Mouse (Mus musculus) heart, embryonic 12.5 days (tissue): ENCODE measurements at regions not wholly inside any gene's neighbourhood (a gene's known extent, or its start where the extent isn't known, plus 50 kb on each side); places are given as distances from the start of the nearest gene placed in this dataset.

Experiments used
- ATAC-seq: fragments of 200-750 bp; cut with Nextera tagmentation; 2 replicates; pipeline ENCODE4 v1.8.0; 2017; ENCODE audit warnings: moderate TSS enrichment, moderate library complexity; ENCODE audit not compliant: insufficient number of reproducible peaks, low FRiP score
- H3K27ac ChIP-seq: fragments of 300-500 bp; sonication (generic); 2 replicates; pipeline ENCODE4 v1.5.1; 2016; ENCODE audit warnings: mild to moderate bottlenecking, moderate library complexity; ENCODE audit not compliant: poor library complexity, severe bottlenecking
- H3K27me3 ChIP-seq: fragments of 300-500 bp; sonication (generic); replicated peaks from 2 replicates; pipeline ENCODE4 v1.6.1; 2016; ENCODE audit warnings: mild to moderate bottlenecking, moderate library complexity
- H3K36me3 ChIP-seq: fragments of 300-500 bp; sonication (generic); 2 replicates; pipeline ENCODE4 v1.6.1; 2016; ENCODE audit warnings: mild to moderate bottlenecking, moderate library complexity
- H3K4me1 ChIP-seq: fragments of 300-500 bp; sonication (generic); replicated peaks from 2 replicates; pipeline ENCODE4 v1.6.1; 2016; ENCODE audit warnings: mild to moderate bottlenecking
- H3K4me2 ChIP-seq: fragments of 300-500 bp; sonication (generic); 2 replicates; pipeline ENCODE4 v1.6.1; 2016; ENCODE audit warnings: mild to moderate bottlenecking, moderate library complexity
- H3K4me3 ChIP-seq: fragments of 300-500 bp; sonication (generic); 2 replicates; pipeline ENCODE4 v1.5.1; 2016; ENCODE audit warnings: mild to moderate bottlenecking
- H3K9ac ChIP-seq: fragments of 300-500 bp; sonication (generic); 2 replicates; pipeline ENCODE4 v1.6.1; 2016; ENCODE audit warnings: mild to moderate bottlenecking, moderate library complexity
- H3K9me3 ChIP-seq: fragments of 300-500 bp; sonication (generic); replicated peaks from 2 replicates; pipeline ENCODE4 v1.6.1; 2016; ENCODE audit warnings: mild to moderate bottlenecking, moderate library complexity
- WGBS: fragments of 180-500 bp; shearing (Covaris S2); methylation state at CpG from one replicate; pipeline ENCODE4 v1.1.7; 2016; 5-methylcytosine and 5-hydroxymethylcytosine counted together

GRCm38 (mm10) chr5:33512253-33512884 is 78.6 kb upstream of the Nkx1-1 start:
- Histone ChIP-seq H3K9me3 (no peaks in the 10 kb centered on the region), H3K4me1 (no peaks in the 10 kb centered on the region; the same call in 1 of the 2 replicates), H3K27ac (no peak overlapping the region), H3K9ac (no peak overlapping the region), H3K4me2 (peak overlapping the region; percentile 10), H3K4me3 (no peak overlapping the region), H3K36me3 (no peaks in the 10 kb centered on the region), H3K27me3 (peaks cover 28% of the 10 kb centered on the region)
- no peak for ATAC-seq
- WGBS = 49% methylated on average over 22 of the region's 22 CpGs

DNA sequence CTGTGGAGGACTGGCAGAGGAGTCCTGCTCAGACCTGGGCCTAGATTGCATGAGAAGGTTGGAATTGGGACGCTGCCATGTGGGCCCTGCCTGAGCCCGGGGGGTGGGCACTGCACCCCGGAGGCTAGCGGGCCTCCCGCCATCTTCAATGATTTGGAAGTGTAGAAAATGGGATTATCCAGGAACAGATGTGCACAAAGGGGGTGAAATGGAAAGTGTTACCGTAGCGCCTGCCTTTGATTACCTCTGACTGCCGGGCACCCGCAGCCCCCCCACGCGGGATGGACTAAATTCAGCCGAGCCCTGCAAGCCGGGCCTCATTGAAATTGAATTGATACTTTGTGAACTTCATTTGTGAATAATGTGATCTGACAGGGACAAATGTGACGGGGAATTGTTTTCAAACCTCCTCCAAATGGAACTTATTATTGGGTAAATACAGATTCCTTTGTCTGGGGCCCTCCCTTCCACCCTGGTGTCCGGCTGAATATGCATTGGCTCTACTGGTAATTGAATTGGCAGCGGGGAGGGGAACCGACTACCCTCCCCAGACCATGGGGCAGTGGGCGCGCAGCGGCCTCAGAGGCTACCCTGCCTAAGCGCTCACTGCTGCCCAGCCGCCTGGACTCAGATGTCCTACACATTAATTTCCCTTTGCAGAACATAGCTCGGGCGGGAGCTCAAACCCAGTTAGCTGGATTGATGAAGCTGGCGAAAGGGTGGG is 77.9 kb upstream of the Nkx1-1 start:
- Histone ChIP-seq H3K4me3 (no peak overlapping the region), H3K36me3 (no peaks in the 10 kb centered on the region), H3K27ac (no peak overlapping the region), H3K4me1 (no peaks in the 10 kb centered on the region; the same call in 1 of the 2 replicates), H3K27me3 (peaks cover 28% of the 10 kb centered on the region), H3K9me3 (no peaks in the 10 kb centered on the region), H3K4me2 (peak overlapping the region; percentile 10; the same call in 1 of the 2 replicates), H3K9ac (no peak overlapping the region)
- WGBS = 68% methylated on average over 25 of the region's 25 CpGs
- ATAC-seq = no peak

GRCm38 (mm10) chr5:33505786-33506185 is 72.0 kb upstream of the Nkx1-1 start:
- no peak overlapping the region for H3K4me2 ChIP-seq
- no peak for ATAC-seq
- peaks cover 3% of the 10 kb centered on the region for H3K27me3 ChIP-seq

DNA sequence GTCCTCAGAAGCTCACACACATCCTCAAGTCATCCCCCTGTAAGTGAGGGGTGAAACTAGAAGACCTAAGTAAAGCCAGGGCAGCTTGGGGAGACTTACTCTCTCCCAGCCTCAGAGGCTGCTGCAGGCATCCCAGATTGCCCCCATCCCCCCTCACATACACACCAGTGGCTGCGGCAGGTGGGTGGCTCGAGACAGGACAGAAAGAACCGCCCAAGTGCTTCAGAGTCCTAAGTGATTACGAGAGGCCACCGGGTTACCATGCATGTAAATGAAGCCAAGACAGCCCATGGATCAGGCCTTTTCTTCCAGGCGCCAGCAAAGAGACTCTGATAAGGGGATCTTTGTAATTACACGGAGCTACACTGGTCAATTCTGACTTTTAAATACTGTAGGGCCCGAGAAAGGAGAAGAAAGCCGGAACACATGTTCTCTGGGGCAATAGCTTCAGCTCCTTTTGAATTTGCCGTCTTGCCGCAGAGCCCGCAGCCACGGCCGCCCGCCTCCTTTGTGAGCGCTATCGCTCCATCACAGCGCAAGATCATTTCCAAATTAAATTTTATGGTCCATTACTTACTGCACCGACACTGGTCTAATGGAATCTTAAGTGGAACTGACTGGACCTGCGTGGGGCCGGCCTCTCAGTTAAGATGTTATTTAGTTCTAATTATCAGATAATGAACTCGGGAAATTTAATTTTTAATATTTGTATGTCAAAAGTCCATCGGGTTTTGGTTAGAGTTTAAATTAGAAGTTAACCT is 68.1 kb upstream of the Nkx1-1 start:
- H3K4me3 ChIP-seq = no peak overlapping the region
- H3K4me1 ChIP-seq = peaks cover 7% of the 10 kb centered on the region
- H3K4me2 ChIP-seq = no peak overlapping the region
- 62% methylated on average over 23 of the region's 23 CpGs for WGBS
- H3K27ac ChIP-seq = no peak overlapping the region
- H3K36me3 ChIP-seq = no peaks in the 10 kb centered on the region
- H3K9ac ChIP-seq = no peak overlapping the region
- peaks cover 17% of the 10 kb centered on the region for H3K27me3 ChIP-seq
- no peaks in the 10 kb centered on the region for H3K9me3 ChIP-seq
- no peak for ATAC-seq

More at GRCm38 (mm10) chr5:33505786-33506185, 72.0 kb upstream of the Nkx1-1 start:
- Histone ChIP-seq H3K9me3 (no peaks in the 10 kb centered on the region), H3K4me1 (peaks cover 7% of the 10 kb centered on the region), H3K36me3 (no peaks in the 10 kb centered on the region), H3K27ac (no peak overlapping the region), H3K9ac (no peak overlapping the region), H3K4me3 (no peak overlapping the region)
- WGBS = 54% methylated on average over 13 of the region's 13 CpGs

GRCm38 (mm10) chr5:33501211-33501610 is 67.4 kb upstream of the Nkx1-1 start:
- Histone ChIP-seq H3K4me1 (peaks cover 7% of the 10 kb centered on the region), H3K9me3 (no peaks in the 10 kb centered on the region), H3K36me3 (no peaks in the 10 kb centered on the region), H3K27me3 (peaks cover 17% of the 10 kb centered on the region), H3K4me2 (no peak overlapping the region), H3K4me3 (no peak overlapping the region), H3K9ac (no peak overlapping the region), H3K27ac (no peak overlapping the region)
- WGBS = 45% methylated on average over 7 of the region's 7 CpGs
- no peak for ATAC-seq

GRCm38 (mm10) chr5:33495900-33496529 is 62.2 kb upstream of the Nkx1-1 start:
- WGBS = 34% methylated on average over 6 of the region's 6 CpGs
- Histone ChIP-seq H3K36me3 (no peaks in the 10 kb centered on the region), H3K9ac (no peak overlapping the region), H3K27ac (no peak overlapping the region), H3K4me1 (peaks cover 4% of the 10 kb centered on the region; the same call in 1 of the 2 replicates), H3K27me3 (peaks cover 37% of the 10 kb centered on the region), H3K4me3 (no peak overlapping the region), H3K4me2 (no peak overlapping the region), H3K9me3 (0 out of 2 replicates have a peak, but pooled peaks cover 3% of the 10 kb centered on the region)
- peak; percentile 60; the same call in 1 of the 2 replicates for ATAC-seq

DNA sequence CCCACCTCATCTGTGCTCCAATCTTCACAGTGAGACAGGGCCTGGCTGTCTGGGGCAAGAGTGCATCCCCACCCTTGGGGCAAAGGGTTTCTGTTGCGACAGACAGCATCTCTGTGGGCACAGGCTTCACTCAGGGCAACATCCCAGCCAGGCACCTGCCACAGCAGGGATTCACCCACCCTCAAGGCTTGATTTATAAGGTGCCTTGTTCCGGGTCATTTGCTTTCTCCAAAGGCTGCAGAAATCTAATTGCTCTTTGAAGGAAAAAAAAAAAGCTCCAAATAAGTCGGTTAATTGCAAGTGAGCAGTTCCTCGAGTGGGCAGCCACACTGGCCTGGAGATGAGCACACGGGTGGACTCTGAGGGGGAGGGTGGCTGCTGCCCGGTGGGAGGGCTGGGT is 61.5 kb upstream of the Nkx1-1 start:
- peaks cover 41% of the 10 kb centered on the region for H3K27me3 ChIP-seq
- H3K4me3 ChIP-seq = no peak overlapping the region
- no peaks in the 10 kb centered on the region for H3K36me3 ChIP-seq
- H3K27ac ChIP-seq = no peak overlapping the region
- H3K4me2 ChIP-seq = no peak overlapping the region
- no peak overlapping the region for H3K9ac ChIP-seq
- WGBS = 72% methylated on average over 6 of the region's 6 CpGs
- no peak for ATAC-seq
- 0 out of 2 replicates have a peak, but pooled peaks cover 3% of the 10 kb centered on the region for H3K9me3 ChIP-seq
- peaks cover 11% of the 10 kb centered on the region; the same call in 1 of the 2 replicates for H3K4me1 ChIP-seq

DNA sequence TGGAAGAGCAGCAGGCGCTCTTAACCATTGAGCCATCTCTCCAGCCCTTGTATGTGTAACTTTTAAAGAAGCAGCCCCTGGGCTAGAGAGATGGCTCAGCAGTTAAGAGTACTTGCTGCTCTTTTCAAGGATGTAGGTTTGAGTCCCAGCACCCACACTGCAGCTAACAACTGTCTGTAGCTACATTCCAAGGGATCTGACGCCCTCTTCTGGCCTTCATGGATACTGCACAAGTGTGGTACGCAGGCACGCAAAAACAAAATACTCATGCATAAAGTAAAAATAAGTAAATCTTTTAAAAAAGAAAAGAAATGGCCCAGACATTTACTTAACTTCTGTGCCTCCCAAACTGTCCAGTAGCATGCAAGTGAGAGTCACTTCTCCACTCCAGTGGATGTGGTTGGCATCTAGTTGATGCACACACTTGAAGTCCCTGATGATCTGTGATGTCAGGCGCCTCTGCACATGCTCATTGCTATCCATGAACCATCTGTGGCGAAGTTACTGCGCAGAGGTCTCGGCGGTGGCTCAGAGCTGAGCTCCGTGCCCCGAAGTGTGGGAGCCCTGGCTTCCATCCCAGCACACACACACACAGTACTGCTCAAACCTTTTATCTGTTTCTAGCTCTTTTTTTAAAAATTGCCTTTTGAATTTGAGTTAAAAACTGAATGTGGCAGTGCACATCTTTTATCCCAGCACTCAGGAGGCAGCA is 59.0 kb upstream of the Nkx1-1 start:
- 87% methylated on average over 11 of the region's 11 CpGs for WGBS
- 0 out of 2 replicates have a peak, but pooled peaks cover 3% of the 10 kb centered on the region for H3K9me3 ChIP-seq
- no peak overlapping the region for H3K4me3 ChIP-seq
- H3K4me2 ChIP-seq = no peak overlapping the region
- H3K27me3 ChIP-seq = peaks cover 43% of the 10 kb centered on the region
- H3K36me3 ChIP-seq = no peaks in the 10 kb centered on the region
- no peak for ATAC-seq
- peaks cover 36% of the 10 kb centered on the region for H3K4me1 ChIP-seq
- H3K9ac ChIP-seq = no peak overlapping the region
- H3K27ac ChIP-seq = no peak overlapping the region

DNA sequence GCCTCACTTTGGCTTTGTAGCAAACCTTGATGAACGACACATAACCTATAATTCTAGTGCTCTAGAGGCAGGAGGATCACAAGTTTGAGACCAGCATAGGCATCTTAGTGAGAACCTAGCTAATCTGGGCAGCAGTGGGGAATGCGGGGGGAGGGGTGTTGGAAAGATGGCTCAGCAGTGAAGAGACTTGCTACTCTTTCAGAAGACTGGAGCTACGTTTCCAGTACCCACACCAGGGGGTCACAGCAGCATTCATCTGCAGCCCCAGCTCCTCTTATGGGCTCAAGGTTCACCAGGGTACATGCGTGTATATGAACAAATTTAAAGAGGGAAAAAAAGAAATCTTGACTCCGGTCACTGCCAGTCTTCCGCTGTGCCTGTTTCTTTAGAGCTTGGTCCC is 55.5 kb upstream of the Nkx1-1 start:
- Histone ChIP-seq H3K36me3 (no peaks in the 10 kb centered on the region), H3K4me1 (peaks cover 60% of the 10 kb centered on the region), H3K27ac (no peak overlapping the region), H3K9ac (no peak overlapping the region), H3K9me3 (0 out of 2 replicates have a peak, but pooled peaks cover 3% of the 10 kb centered on the region), H3K27me3 (peaks cover 40% of the 10 kb centered on the region), H3K4me2 (no peak overlapping the region), H3K4me3 (no peak overlapping the region)
- ATAC-seq = no peak
- WGBS = 62% methylated on average over 6 of the region's 6 CpGs

GRCm38 (mm10) chr5:33488152-33488561 is 54.4 kb upstream of the Nkx1-1 start:
- Histone ChIP-seq H3K36me3 (no peaks in the 10 kb centered on the region), H3K4me2 (0 out of 2 replicates have a peak overlapping the region, but pooled peaks have one; percentile 11), H3K9me3 (0 out of 2 replicates have a peak, but pooled peaks cover 3% of the 10 kb centered on the region), H3K4me3 (no peak overlapping the region), H3K9ac (peak overlapping the region; percentile 15; the same call in 1 of the 2 replicates), H3K27me3 (peaks cover 51% of the 10 kb centered on the region), H3K27ac (peak overlapping the region; percentile 11; the same call in 1 of the 2 replicates), H3K4me1 (peaks cover 60% of the 10 kb centered on the region)
- ATAC-seq = peak; percentile 44
- WGBS = 9% methylated on average over 9 of the region's 9 CpGs
